Mouse (Mus musculus) T-helper 1 cell (primary cell): Measurements from ENCODE around the gene Bcar1.

ENCODE experiments used
- in situ Hi-C: fragments of 300-600 bp; cut with MboI, MseI; formaldehyde crosslinking; loops from one replicate; pipeline ENCODE4 v1.15.1; 2025; ENCODE audit warnings: high pct_unique_total_duplicates

Bcar1 gene

GRCm38 (mm10) chr8:111739604-111740003, 4.0 kb downstream of the Bcar1 start:
- in situ Hi-C loops = no loop called here

GRCm38 (mm10) chr8:111738867-111739266, 4.7 kb downstream of the Bcar1 start:
- in situ Hi-C loops = no loop called here

GRCm38 (mm10) chr8:111736321-111736720, 7.3 kb downstream of the Bcar1 start:
- in situ Hi-C loops = no loop called here

- in situ Hi-C loops = no loop called here
Observed at GRCm38 (mm10) chr8:111735791-111736190, 7.8 kb downstream of the Bcar1 start.

- in situ Hi-C loops = no loop called here
Observed at GRCm38 (mm10) chr8:111735335-111735761, 8.3 kb downstream of the Bcar1 start.

GRCm38 (mm10) chr8:111734244-111734960, 9.2 kb downstream of the Bcar1 start:
- in situ Hi-C loops = no loop called here

GRCm38 (mm10) chr8:111733581-111734243, 9.9 kb downstream of the Bcar1 start:
- in situ Hi-C loops = no loop called here

- in situ Hi-C loops = no loop called here
Observed at GRCm38 (mm10) chr8:111732406-111733085, 11.1 kb downstream of the Bcar1 start.

GRCm38 (mm10) chr8:111732004-111732403, 11.6 kb downstream of the Bcar1 start:
- in situ Hi-C loops = no loop called here

- in situ Hi-C loops = no loop called here
Observed at GRCm38 (mm10) chr8:111731231-111731977, 12.2 kb downstream of the Bcar1 start.

GRCm38 (mm10) chr8:111729233-111730170, 14.1 kb downstream of the Bcar1 start:
- in situ Hi-C loops = no loop called here

GRCm38 (mm10) chr8:111728481-111728880, 15.1 kb downstream of the Bcar1 start:
- in situ Hi-C loops = no loop called here

GRCm38 (mm10) chr8:111727553-111727952, 16.1 kb downstream of the Bcar1 start:
- in situ Hi-C loops = no loop called here

- in situ Hi-C loops = no loop called here
Observed at GRCm38 (mm10) chr8:111726102-111726900, 17.3 kb downstream of the Bcar1 start.

- in situ Hi-C loops = no loop called here
Observed at GRCm38 (mm10) chr8:111725341-111725740, 18.3 kb downstream of the Bcar1 start.

GRCm38 (mm10) chr8:111720115-111720544, 23.5 kb downstream of the Bcar1 start:
- in situ Hi-C loops = no loop called here

GRCm38 (mm10) chr8:111718937-111719336, 24.7 kb downstream of the Bcar1 start:
- in situ Hi-C loops = no loop called here

- in situ Hi-C loops = no loop called here
Observed at GRCm38 (mm10) chr8:111717866-111718265, 25.7 kb downstream of the Bcar1 start.

GRCm38 (mm10) chr8:111717488-111717792, 26.2 kb downstream of the Bcar1 start:
- in situ Hi-C loops = no loop called here
